Mouse (Mus musculus) embryonic facial prominence, embryonic 14.5 days (tissue): Measurements from ENCODE around the gene Rplp2. TPM values are rescaled to one million over a fixed set of nuclear protein-coding genes. Genes with fewer than 3 reads are reported as not detected.

Experiments used
- ATAC-seq: fragments of 200-750 bp; cut with Nextera tagmentation; 2 replicates; pipeline ENCODE4 v1.8.0; 2017; ENCODE audit warnings: low read depth, moderate number of reproducible peaks, moderate TSS enrichment
- DNase-seq: peaks from one replicate; pipeline ENCODE4 v3.0.0-alpha.2; 2015; ENCODE audit warnings: low spot score
- H3K27ac ChIP-seq: fragments of 300-500 bp; sonication (generic); replicated peaks from 2 replicates; pipeline ENCODE4 v1.5.1; 2014; ENCODE audit warnings: low read depth, mild to moderate bottlenecking, low read length, moderate library complexity
- H3K27me3 ChIP-seq: fragments of 300-500 bp; sonication (generic); replicated peaks from 2 replicates; pipeline ENCODE4 v1.6.1; 2014; ENCODE audit warnings: low read length; ENCODE audit not compliant: control insufficient read depth, insufficient read depth
- H3K36me3 ChIP-seq: fragments of 300-500 bp; sonication (generic); 2 replicates; pipeline ENCODE4 v1.6.1; 2014; ENCODE audit warnings: low read length, mixed read lengths; ENCODE audit not compliant: control insufficient read depth, insufficient read depth
- H3K4me1 ChIP-seq: fragments of 300-500 bp; sonication (generic); 2 replicates; pipeline ENCODE4 v1.6.1; 2014; ENCODE audit warnings: antibody characterized with exemption, low read length; ENCODE audit not compliant: control insufficient read depth, insufficient read depth
- H3K4me2 ChIP-seq: fragments of 300-500 bp; sonication (generic); 2 replicates; pipeline ENCODE4 v1.6.1; 2014; ENCODE audit warnings: low read depth, mild to moderate bottlenecking, low read length, moderate library complexity, mixed read lengths
- H3K4me3 ChIP-seq: fragments of 300-500 bp; sonication (generic); 2 replicates; pipeline ENCODE4 v1.5.1; 2014; ENCODE audit warnings: low read depth, mild to moderate bottlenecking, low read length
- H3K9ac ChIP-seq: fragments of 300-500 bp; sonication (generic); 2 replicates; pipeline ENCODE4 v1.6.1; 2014; ENCODE audit warnings: low read depth, mild to moderate bottlenecking, low read length, moderate library complexity, mixed read lengths
- H3K9me3 ChIP-seq: fragments of 300-500 bp; sonication (generic); 2 replicates; pipeline ENCODE4 v1.6.1; 2016; ENCODE audit warnings: low read length; ENCODE audit not compliant: control insufficient read depth
- WGBS: fragments of 180-500 bp; shearing (Covaris S2); extraction: QIAGEN DNeasy Blood & Tissue Kit; methylation state at CpG from one replicate; pipeline ENCODE4 v1.1.7; 2014; 5-methylcytosine and 5-hydroxymethylcytosine counted together
- polyA plus RNA-seq: library from polyadenylated mRNA; unstranded; fragments of >200 nt; fragmentation: Nextera tagmentation; extraction: Ambion mirVana; gene quantifications from 2 replicates; pipeline ENCODE4 v1.2.1, GENCODE M21; 2014

Rplp2 gene
- polyA plus RNA-seq, 1 experiment from 2014 or later, result 1,386 TPM

DNA sequence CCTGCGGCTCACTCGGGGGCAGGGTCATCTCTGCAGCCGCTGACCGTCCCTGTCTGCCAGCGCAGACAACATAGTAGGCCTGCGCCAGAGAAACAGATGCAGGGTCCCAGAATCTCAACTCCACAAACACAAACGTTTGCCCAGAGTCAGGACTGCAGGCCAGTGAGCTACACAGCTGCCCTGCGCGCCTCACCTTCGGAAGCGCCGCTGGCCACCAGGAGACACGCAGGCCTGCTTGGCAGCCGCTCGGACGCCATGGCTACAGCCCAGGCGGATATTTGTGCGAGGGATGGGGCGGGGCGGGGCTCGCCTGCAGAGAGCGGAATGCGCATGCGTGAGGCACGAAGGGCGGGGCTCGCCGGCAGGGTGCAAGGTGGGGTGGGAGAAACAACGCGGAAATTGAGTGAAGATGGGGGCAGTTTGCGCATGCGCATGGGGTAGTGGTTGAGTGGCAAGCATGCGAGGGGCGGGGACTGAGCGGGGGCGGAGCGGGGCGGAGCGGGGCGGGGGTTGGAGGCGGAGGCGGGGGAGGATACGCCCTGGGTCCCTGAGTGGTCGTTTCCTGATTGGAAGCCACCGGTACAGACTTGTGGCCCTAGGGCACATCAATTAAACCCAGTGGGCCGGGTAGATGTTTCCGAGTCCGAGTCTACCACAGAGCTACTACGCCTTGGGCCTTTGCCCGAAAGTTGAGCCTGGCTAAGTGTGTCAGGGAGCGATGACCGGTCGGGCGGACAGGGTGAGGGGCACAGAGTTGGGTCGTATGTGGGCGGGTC lies 33.2 kb upstream of the Rplp2 start, which contains the start of gene Gatd1:
TSS of gene Gatd1 (minus strand) at position 328 of the 776 bp plus-strand sequence.
- Histone ChIP-seq H3K9me3 (no peaks in the 10 kb centered on the region), H3K36me3 (peaks cover 27% of the 10 kb centered on the region)

DNA sequence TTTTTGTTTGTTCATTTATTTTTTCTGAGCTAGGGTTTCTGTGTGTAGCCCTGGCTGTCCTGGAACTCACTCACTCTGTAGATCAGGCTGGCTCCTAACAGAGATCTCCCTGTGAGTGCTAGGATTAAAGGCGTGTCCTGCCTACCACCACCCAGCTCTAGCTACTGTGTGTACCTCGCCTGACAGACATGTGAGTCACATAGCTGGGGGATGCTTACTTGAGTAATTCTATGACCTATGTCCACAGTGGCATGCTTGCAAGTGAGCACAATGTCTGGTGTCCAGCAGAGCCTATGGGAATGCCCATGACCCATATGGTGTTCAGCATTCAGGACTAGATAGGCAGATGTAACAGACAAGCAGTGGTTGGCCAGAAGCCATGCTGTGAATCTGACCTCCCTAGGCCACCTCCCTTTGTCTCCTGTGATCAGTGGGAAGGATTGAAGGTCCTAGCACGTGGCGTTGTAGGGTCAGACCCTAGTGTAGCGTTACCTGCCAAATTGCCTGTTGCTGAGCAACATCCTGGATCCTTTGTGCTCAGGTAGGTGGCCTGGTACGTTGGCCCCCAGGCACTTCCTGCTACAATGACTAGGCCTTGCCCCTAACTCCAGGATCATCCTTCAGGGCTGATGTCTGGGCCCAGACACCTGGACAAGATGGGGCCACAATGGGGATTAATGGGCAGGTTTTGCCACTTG lies 30.9 kb upstream of the Rplp2 start:
- no peak overlapping the region for H3K4me2 ChIP-seq
- peaks cover 4% of the 10 kb centered on the region for H3K36me3 ChIP-seq
- no peaks in the 10 kb centered on the region for H3K27me3 ChIP-seq
- DNase-seq, result no peak
- no peak overlapping the region for H3K4me3 ChIP-seq
- H3K27ac ChIP-seq, result no peak overlapping the region
- no peak overlapping the region for H3K9ac ChIP-seq
- 77% methylated on average over 6 of the region's 6 CpGs for WGBS
- H3K9me3 ChIP-seq, result no peaks in the 10 kb centered on the region
- H3K4me1 ChIP-seq, result no peaks in the 10 kb centered on the region
- ATAC-seq, result no peak

More for the DNA sequence above, 33.2 kb upstream of the Rplp2 start, which contains the start of gene Gatd1:
- no peaks in the 10 kb centered on the region for H3K4me1 ChIP-seq
- H3K27ac ChIP-seq, result peak within 1 kb of the TSS; percentile 78
- peak within 1 kb of the TSS; percentile 86 for H3K4me3 ChIP-seq
- DNase-seq (peak; percentile 99), ATAC-seq (peak; percentile 93)
- peak within 1 kb of the TSS; percentile 92 for H3K9ac ChIP-seq
- no peaks in the 10 kb centered on the region for H3K27me3 ChIP-seq
- peak within 1 kb of the TSS; percentile 92 for H3K4me2 ChIP-seq
- 0% methylated on average over 36 of the region's 56 CpGs for WGBS

DNA sequence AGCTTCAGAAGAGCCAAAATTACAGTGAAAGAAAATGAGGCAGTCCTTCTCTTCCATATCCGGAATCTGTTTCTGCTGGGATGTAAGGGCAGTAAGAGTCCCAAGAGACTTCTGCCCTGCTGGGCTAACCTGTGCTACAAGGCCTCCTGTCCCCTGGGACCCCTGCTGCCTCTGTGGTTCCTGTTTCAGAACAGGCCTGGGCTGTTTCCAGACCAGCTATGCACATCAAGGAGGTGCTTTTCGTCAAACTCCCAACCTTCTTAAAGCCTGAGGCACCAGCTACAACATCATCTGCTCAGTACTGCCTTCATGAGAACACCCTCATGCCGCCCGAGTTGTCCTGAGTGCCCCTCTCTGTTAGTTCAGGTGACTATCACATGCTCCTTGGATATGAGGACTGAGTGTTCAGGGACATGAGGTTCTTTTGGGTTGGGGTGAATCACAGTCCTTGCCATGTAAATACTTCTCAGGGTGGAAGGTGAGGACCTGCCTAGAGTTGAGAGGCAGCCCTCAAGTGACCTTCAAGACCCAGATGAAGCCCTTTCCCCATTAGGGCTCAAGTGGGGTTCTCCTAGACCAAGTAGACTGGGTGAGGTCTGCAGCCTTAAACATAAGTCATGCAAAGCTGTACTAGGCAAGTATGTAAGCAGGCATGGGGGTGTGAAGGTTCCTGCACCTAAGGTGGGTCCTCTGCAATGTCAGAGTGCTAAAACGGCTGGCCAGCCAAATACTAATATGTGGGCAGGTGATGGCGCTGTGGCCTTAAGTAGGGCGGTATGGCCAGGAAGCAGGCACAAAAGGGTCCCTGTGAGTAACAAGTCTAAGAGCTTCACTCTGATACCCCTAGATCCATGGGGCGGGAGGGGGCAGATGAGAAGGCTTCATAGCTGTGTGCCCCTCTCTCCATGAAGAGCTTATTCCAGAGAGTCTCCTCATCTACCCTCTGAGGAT lies 29.2 kb upstream of the Rplp2 start:
- DNase-seq, result no peak
- no peaks in the 10 kb centered on the region for H3K36me3 ChIP-seq
- H3K27me3 ChIP-seq, result no peaks in the 10 kb centered on the region
- whole genome bisulfite sequencing, result 69% methylated on average over 8 of the region's 8 CpGs
- no peak overlapping the region for H3K4me3 ChIP-seq
- no peaks in the 10 kb centered on the region for H3K9me3 ChIP-seq
- no peak overlapping the region for H3K27ac ChIP-seq
- no peaks in the 10 kb centered on the region for H3K4me1 ChIP-seq
- no peak overlapping the region for H3K9ac ChIP-seq
- no peak for ATAC-seq
- H3K4me2 ChIP-seq, result no peak overlapping the region

DNA sequence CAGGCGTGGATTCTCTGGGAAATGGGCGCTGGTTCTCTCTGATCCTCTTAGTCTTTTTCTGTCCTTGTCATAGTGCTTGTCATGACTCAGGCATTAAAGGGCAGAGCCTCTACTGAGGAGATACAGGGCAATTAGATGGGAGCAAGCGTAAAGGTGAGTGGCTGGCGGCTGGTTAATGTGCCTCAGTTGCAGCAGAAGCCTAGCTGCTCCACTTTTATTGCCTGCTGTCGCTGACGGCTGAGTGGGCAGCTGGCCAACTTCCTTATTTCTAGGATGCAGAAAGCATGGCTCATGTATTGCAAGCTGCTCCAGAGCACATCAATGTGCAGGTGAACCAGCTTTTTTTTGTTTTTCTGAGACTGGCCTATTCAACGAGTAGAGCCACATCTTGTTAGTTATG lies 28.2 kb upstream of the Rplp2 start:
- no peaks in the 10 kb centered on the region for H3K4me1 ChIP-seq
- no peak overlapping the region for H3K4me2 ChIP-seq
- peak; percentile 23 for DNase-seq
- ATAC-seq, result no peak
- H3K27ac ChIP-seq, result no peak overlapping the region
- H3K36me3 ChIP-seq, result no peaks in the 10 kb centered on the region
- H3K4me3 ChIP-seq, result no peak overlapping the region
- no peaks in the 10 kb centered on the region for H3K9me3 ChIP-seq
- no peak overlapping the region for H3K9ac ChIP-seq
- H3K27me3 ChIP-seq, result no peaks in the 10 kb centered on the region
- WGBS, result 77% methylated on average over 7 of the region's 7 CpGs

DNA sequence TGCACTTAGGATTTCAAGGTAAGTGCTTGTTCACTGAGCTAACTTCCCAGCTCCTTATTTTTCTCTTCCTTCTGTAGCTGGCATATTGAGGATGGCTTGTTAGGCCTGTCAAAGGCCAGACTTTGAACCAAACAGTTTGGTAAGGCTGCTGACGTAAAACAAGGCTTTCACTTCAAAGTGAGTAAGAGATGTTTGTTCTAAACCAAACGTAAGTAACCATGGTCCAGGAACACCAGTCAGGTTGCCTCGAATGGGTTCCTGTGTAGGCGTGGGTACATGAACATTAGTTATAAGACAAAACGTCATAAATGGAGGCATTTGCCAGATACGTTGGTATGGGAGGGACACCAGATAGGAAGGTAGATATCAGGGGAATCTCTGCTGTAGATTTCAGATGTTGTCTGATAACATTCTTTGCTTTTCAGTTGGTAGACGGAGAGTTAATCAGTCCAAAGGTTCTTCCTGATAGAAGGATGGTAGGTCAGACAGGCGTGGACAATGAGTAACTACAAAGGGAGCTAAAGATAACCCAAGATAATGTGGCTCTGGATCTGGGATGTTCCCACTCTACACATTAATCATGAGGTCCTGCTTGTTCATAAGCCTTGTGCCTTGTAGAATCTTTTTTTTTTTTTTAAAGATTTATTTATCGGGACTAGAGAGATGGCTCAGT lies 27.0 kb upstream of the Rplp2 start:
- Histone ChIP-seq H3K9ac (no peak overlapping the region), H3K27ac (no peak overlapping the region), H3K4me2 (no peak overlapping the region), H3K27me3 (no peaks in the 10 kb centered on the region), H3K9me3 (no peaks in the 10 kb centered on the region), H3K36me3 (no peaks in the 10 kb centered on the region), H3K4me1 (no peaks in the 10 kb centered on the region), H3K4me3 (no peak overlapping the region)
- no peak for DNase-seq
- ATAC-seq, result no peak
- WGBS, result 83% methylated on average over 9 of the region's 9 CpGs

DNA sequence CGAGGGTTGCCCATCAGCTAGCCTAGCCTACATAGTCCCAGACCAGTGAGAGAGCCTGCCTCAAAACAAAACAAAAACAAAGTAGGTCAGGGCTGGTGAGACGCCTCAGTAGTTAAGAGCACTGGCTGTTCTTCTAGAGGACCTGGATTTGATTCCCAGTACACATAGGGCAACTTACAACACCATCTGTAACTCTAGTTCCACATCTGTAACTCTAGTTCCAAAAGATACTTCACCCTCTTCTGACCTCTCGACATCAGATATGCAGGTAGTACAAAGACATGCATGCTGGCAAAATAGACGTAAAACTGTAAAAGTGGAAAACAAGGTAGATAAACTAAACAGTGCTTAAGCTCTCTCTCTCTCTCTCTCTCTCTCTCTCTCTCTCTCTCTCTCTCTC lies 23.4 kb upstream of the Rplp2 start:
- H3K4me1 ChIP-seq, result no peaks in the 10 kb centered on the region
- no peaks in the 10 kb centered on the region for H3K36me3 ChIP-seq
- no peak overlapping the region for H3K4me3 ChIP-seq
- WGBS, result 60% methylated on average over 4 of the region's 4 CpGs
- no peaks in the 10 kb centered on the region for H3K27me3 ChIP-seq
- DNase-seq (no peak), ATAC-seq (no peak)
- H3K9ac ChIP-seq, result no peak overlapping the region
- no peak overlapping the region for H3K4me2 ChIP-seq
- no peaks in the 10 kb centered on the region for H3K9me3 ChIP-seq
- no peak overlapping the region for H3K27ac ChIP-seq

DNA sequence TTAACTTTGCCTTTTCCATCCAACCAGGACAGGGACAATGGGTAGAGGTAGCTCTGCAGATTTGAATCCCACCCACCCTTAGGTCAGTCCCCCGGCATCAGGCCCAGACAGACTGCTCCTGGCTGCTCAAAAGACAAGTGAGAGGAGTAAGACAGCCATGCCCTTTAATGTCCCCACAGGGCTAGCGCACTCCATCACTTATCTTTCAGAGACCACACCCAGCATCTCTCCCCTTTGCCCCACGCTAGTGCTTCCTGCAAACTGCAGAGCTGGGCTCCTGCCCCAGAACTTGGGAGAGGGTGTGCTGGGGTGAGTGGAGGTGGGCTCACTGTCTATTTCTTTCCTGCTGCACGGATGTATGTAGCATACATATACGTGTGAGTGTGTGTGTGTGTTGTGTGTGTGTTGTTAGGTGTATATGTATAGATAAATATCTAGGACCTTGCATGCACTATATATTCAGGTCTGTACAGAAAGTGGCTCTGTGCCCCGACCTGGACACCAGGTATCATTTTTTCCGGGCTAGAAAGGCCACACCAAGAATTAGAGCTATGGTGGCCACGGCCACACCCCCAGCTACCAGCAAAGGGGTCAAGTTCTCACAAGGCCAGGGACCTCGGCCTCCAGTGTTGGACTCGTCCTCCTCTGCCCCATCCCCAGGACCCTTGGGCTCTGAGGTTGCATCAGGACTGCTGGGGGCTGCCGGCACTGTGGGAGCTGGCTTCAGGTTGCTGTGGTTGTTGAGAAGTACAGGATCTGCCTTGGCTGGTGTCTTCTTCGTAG lies 20.0 kb upstream of the Rplp2 start:
- Histone ChIP-seq H3K9ac (no peak overlapping the region), H3K9me3 (no peaks in the 10 kb centered on the region), H3K27ac (no peak overlapping the region), H3K4me3 (no peak overlapping the region), H3K27me3 (no peaks in the 10 kb centered on the region), H3K4me2 (no peak overlapping the region), H3K36me3 (peaks cover 20% of the 10 kb centered on the region), H3K4me1 (peaks cover 4% of the 10 kb centered on the region; the same call in 1 of the 2 replicates)
- WGBS, result 78% methylated on average over 12 of the region's 12 CpGs
- DNase-seq (no peak), ATAC-seq (no peak)
